Mouse (Mus musculus): ENCODE measurements at regions not wholly inside any gene's neighbourhood (a gene's known extent, or its start where the extent isn't known, plus 50 kb on each side); places are given as distances from the start of the nearest gene placed in this dataset.

- TF ChIP-seq GATA1 (IDR thresholded peaks at IDR 0.05; ENCODE audit: borderline replicate concordance, low read length): no peak
- no peak for TF ChIP-seq FLI1 (IDR thresholded peaks at IDR 0.05; ENCODE audit: low read length)
These were observed 325.4 kb upstream of the Pard3b start for GRCm38 (mm10) chr1:61313196-61313595.

Data from megakaryocyte, embryonic 14.5 days (primary cell).